Mouse (Mus musculus): ENCODE data around the gene Cyp2b9.
"Not testable (repeated sequence)": the region's sequence is repeated elsewhere in the genome, so short reads cannot be mapped to it uniquely, and the experiment has no call there.

- TF ChIP-seq POLR2A (IDR thresholded peaks at IDR 0.05; ENCODE audit: low read depth, low read length); CTCF (IDR thresholded peaks at IDR 0.05; ENCODE audit: extremely low read depth, insufficient read depth, insufficient read length, insufficient replicate concordance): not testable (repeated sequence)
Observed at GRCm38 (mm10) chr7:26143657-26144056, 29.6 kb upstream of the Cyp2b9 start.

Data from spleen, adult 2 months (tissue).